ENCODE assay signal across 8 mouse cellular contexts in the genomic region with DNA sequence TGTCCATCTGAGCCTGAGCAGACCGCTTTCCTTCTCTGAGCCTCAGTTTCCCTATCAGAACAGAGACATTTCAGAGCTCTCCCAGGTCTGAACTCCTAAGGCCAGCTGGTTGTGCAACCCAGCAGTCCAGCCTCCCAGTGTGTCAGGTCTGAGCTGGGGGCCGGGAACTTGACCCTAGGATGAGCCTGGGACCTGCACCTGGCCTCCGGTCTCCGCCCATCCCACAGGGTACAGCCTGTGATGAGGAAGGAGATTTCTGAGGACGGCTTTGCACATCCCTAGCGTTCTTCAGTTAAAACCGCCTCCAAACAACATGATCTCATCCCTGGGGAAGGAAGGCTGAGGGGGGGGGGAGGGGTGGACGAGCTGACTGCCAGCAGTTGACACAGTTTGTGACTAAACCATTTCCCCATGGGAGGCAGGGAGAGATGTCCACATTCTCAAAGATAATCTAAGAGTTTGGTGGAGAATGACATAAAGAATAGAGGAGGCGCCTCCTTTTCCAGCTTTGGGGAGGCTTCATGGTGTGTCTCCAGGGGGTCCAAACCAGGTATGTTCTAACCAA. TPM values are rescaled to one million over a fixed set of nuclear protein-coding genes. Genes with fewer than 3 reads are reported as not detected.
A peak's percentile ranks its signal among the peaks of the same experiment; 100 is the strongest.
DNase-seq lines count a peak whose midpoint lies in the region; ATAC-seq lines count a peak whose summit lies in the region.

No protein-coding gene starts in this region.

- H3K9me3 ChIP-seq in embryonic facial prominence, embryonic 14.5 days (ENCODE audit: control insufficient read depth, low read length): no peaks in the 10 kb centered on the region
- H3K9me3 ChIP-seq in midbrain, embryonic 14.5 days (ENCODE audit: control insufficient read depth, low read length): no peaks in the 10 kb centered on the region

- H3K36me3 ChIP-seq in embryonic facial prominence, embryonic 14.5 days (ENCODE audit: control insufficient read depth, insufficient read depth, low read length): no peaks in the 10 kb centered on the region
- no peaks in the 10 kb centered on the region for H3K36me3 ChIP-seq in midbrain, embryonic 14.5 days (ENCODE audit: control insufficient read depth, insufficient read depth, low read length)

- H3K27me3 ChIP-seq in embryonic facial prominence, embryonic 14.5 days (replicated peaks; ENCODE audit: control insufficient read depth, insufficient read depth, low read length): no peaks in the 10 kb centered on the region
- H3K27me3 ChIP-seq in midbrain, embryonic 14.5 days (ENCODE audit: control insufficient read depth, insufficient read depth, low read length): no peaks in the 10 kb centered on the region

- H3K4me2 ChIP-seq in embryonic facial prominence, embryonic 14.5 days (ENCODE audit: low read depth, low read length): peak overlapping the region; percentile 1; the same call in 1 of the 2 replicates
- no peak overlapping the region for H3K4me2 ChIP-seq in midbrain, embryonic 14.5 days (ENCODE audit: low read length)

- H3K4me1 ChIP-seq in embryonic facial prominence, embryonic 14.5 days (ENCODE audit: control insufficient read depth, insufficient read depth, low read length): peaks cover 16% of the 10 kb centered on the region; the same call in 1 of the 2 replicates
- peaks cover 14% of the 10 kb centered on the region for H3K4me1 ChIP-seq in midbrain, embryonic 14.5 days (ENCODE audit: control insufficient read depth, insufficient read depth, low read length)

- DNase-seq in layer of hippocampus, adult 11-12 months (ENCODE audit: low spot score): peak; percentile 31
- DNase-seq in layer of hippocampus, postnatal 10 days (ENCODE audit: low spot score in 2 of 2): no peak
- peak; percentile 96 for DNase-seq in Muller cell, postnatal 12 days (ENCODE audit: inconsistent ontology term)
- peak; percentile 73 for DNase-seq in embryonic facial prominence, embryonic 14.5 days (ENCODE audit: low spot score)
- peak; percentile 41 for DNase-seq in midbrain, embryonic 14.5 days
- DNase-seq in liver: no peak
- no peak for DNase-seq in natural killer cell, adult 2 months (ENCODE audit: low spot score in 2 of 2)
- no peak for DNase-seq in spleen, postnatal 36 days (ENCODE audit: low spot score in 2 of 2)

- H3K4me3 ChIP-seq in embryonic facial prominence, embryonic 14.5 days (ENCODE audit: low read depth, low read length): no peak overlapping the region
- H3K4me3 ChIP-seq in midbrain, embryonic 14.5 days (replicated peaks; ENCODE audit: low read depth, low read length): no peak overlapping the region

- H3K9ac ChIP-seq in embryonic facial prominence, embryonic 14.5 days (ENCODE audit: low read depth, low read length): no peak overlapping the region
- no peak overlapping the region for H3K9ac ChIP-seq in midbrain, embryonic 14.5 days (replicated peaks; ENCODE audit: low read length)

- WGBS in embryonic facial prominence, embryonic 14.5 days: 28% methylated on average over 8 of the region's 9 CpGs
- 44% methylated on average over 9 of the region's 9 CpGs for whole genome bisulfite sequencing in midbrain, embryonic 14.5 days

- H3K27ac ChIP-seq in embryonic facial prominence, embryonic 14.5 days (replicated peaks; ENCODE audit: low read depth, low read length): peak overlapping the region; percentile 48
- no peak overlapping the region; the same call in 1 of the 2 replicates for H3K27ac ChIP-seq in midbrain, embryonic 14.5 days (replicated peaks; ENCODE audit: low read depth, low read length)

- peak; percentile 27 for ATAC-seq in embryonic facial prominence, embryonic 14.5 days (ENCODE audit: low read depth)
- ATAC-seq in midbrain, embryonic 14.5 days (ENCODE audit: low FRiP score, low TSS enrichment): peak; percentile 27; the same call in 1 of the 2 replicates

RNA-seq across cellular contexts. Expression of gene Znfx1, which starts 16.2 kb away (rescaled TPM):
- total RNA-seq in layer of hippocampus, postnatal 10 days (2021): 10 to 100 TPM; 22.6 to 26.3 TPM
- 9.5 and 10.2 TPM in 2 replicates for polyA plus RNA-seq in embryonic facial prominence, embryonic 14.5 days (2014; fragmentation: Nextera tagmentation; extraction: Ambion mirVana)
- polyA plus RNA-seq in midbrain, embryonic 14.5 days (2014; fragmentation: Nextera tagmentation; extraction: Ambion mirVana): 8.9 and 9.3 TPM in 2 replicates

Comparison
In these comparisons a context has a peak if more than half of its experiments do, and no peak if none do; other contexts are left out.
1. DNase-seq: peak in layer of hippocampus, adult 11-12 months (single experiment), Muller cell, postnatal 12 days (single experiment), embryonic facial prominence, embryonic 14.5 days (single experiment) and midbrain, embryonic 14.5 days (single experiment); none in layer of hippocampus, postnatal 10 days (0 of 2), liver (single experiment), natural killer cell, adult 2 months (0 of 2) and spleen, postnatal 36 days (0 of 2).